Mouse (Mus musculus) erythroblast, embryonic 14.5 days (primary cell): ENCODE measurements around the gene Churc1.

Experiments
- GATA1 ChIP-seq: IDR thresholded peaks from 2 replicates; pipeline ENCODE4 v1.6.1; 2012; ENCODE audit warnings: low read length, inconsistent platforms, mixed read lengths
- TAL1 ChIP-seq: IDR thresholded peaks from 3 replicates; pipeline ENCODE4 v1.6.1; 2012; ENCODE audit warnings: low read length, inconsistent platforms, mixed read lengths

DNA sequence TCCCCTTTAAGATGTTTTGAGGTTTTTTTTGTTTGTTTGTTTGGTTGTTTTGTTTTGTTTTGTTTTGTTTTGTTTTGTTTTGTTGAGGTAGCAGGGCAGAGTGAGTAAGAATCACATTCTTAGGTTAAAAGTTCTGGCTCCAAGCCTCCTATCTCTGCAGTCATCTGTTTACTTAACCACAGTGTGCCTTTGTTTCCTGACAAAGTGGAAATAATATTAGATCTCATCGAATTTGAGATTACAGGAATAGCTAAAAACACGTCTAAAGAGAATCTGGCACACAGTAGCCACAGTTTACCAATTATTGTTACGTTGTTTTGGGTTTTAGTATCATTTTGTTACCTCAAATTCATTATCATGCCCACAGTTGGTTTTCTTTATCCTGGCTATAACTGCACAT is 9.3 kb downstream of the Churc1 start:
- TF ChIP-seq GATA1, result no peak
- no peak for TF ChIP-seq TAL1
